Mouse (Mus musculus) gonadal fat pad, adult 2 months (tissue): ENCODE measurements around the gene Ptpru. TPM values are rescaled to one million over a fixed set of nuclear protein-coding genes. Genes with fewer than 3 reads are reported as not detected.

ENCODE experiments used
- polyA plus RNA-seq: library from polyadenylated mRNA; depleted of rRNA; stranded (reverse); fragments of >200 nt; gene quantifications from 2 replicates; pipeline ENCODE4 v1.2.3, GENCODE M21; 2012; rRNA removed

The Ptpru gene
- polyA plus RNA-seq, 1 experiment, result 10.0 TPM

Other genes starting within 250 kb of the Ptpru start
- 49.9 and 80.6 TPM in 2 replicates for gene Mecr, start 5.2 kb upstream of the Ptpru start, polyA plus RNA-seq
- gene Srsf4, start 35.3 kb upstream of the Ptpru start, polyA plus RNA-seq, result 27.3 and 39.8 TPM in 2 replicates
- gene Tmem200b, start 83.5 kb upstream of the Ptpru start, polyA plus RNA-seq, result 9.0 and 12.7 TPM in 2 replicates
- gene Gm10300, start 236.4 kb upstream of the Ptpru start, polyA plus RNA-seq, result 0.31 and 0.32 TPM in 2 replicates
- 22.7 and 23.9 TPM in 2 replicates for gene Epb41, start 237.0 kb upstream of the Ptpru start, polyA plus RNA-seq